Mouse (Mus musculus) hindbrain, embryonic 11.5 days (tissue): Measurements from ENCODE around the gene Ccdc33. TPM values are rescaled to one million over a fixed set of nuclear protein-coding genes. Genes with fewer than 3 reads are reported as not detected.

Experiments used
- ATAC-seq: fragments of 200-750 bp; cut with Nextera tagmentation; 2 replicates; pipeline ENCODE4 v1.8.0; 2017; ENCODE audit warnings: mild to moderate bottlenecking, moderate TSS enrichment, moderate library complexity; ENCODE audit not compliant: low FRiP score
- DNase-seq: peaks from one replicate; pipeline ENCODE4 v3.0.0-alpha.2; 2015; ENCODE audit warnings: low spot score
- H3K27ac ChIP-seq: fragments of 300-500 bp; sonication (generic); 2 replicates; pipeline ENCODE4 v1.5.1; 2014; ENCODE audit warnings: mild to moderate bottlenecking, low read depth, low read length
- H3K27me3 ChIP-seq: fragments of 300-500 bp; sonication (generic); 2 replicates; pipeline ENCODE4 v1.6.1; 2014; ENCODE audit warnings: mild to moderate bottlenecking, low read length, moderate library complexity, mixed read lengths; ENCODE audit not compliant: control insufficient read depth, insufficient read depth
- H3K36me3 ChIP-seq: fragments of 300-500 bp; sonication (generic); 2 replicates; pipeline ENCODE4 v1.6.1; 2014; ENCODE audit warnings: mild to moderate bottlenecking, low read length, moderate library complexity, mixed read lengths; ENCODE audit not compliant: control insufficient read depth, insufficient read depth
- H3K4me1 ChIP-seq: fragments of 300-500 bp; sonication (generic); replicated peaks from 2 replicates; pipeline ENCODE4 v1.6.1; 2014; ENCODE audit warnings: low read length, mixed read lengths; ENCODE audit not compliant: control insufficient read depth, insufficient read depth
- H3K4me2 ChIP-seq: fragments of 300-500 bp; sonication (generic); replicated peaks from 2 replicates; pipeline ENCODE4 v1.6.1; 2014; ENCODE audit warnings: mild to moderate bottlenecking, low read depth, low read length
- H3K4me3 ChIP-seq: fragments of 300-500 bp; sonication (generic); 2 replicates; pipeline ENCODE4 v1.5.1; 2014; ENCODE audit warnings: low read depth, low read length
- H3K9ac ChIP-seq: fragments of 300-500 bp; sonication (generic); 2 replicates; pipeline ENCODE4 v1.6.1; 2014; ENCODE audit warnings: low read depth, low read length
- H3K9me3 ChIP-seq: fragments of 300-500 bp; sonication (generic); 2 replicates; pipeline ENCODE4 v1.6.1; 2016; ENCODE audit warnings: low read length; ENCODE audit not compliant: control insufficient read depth
- WGBS: fragments of 180-500 bp; shearing (Covaris S2); extraction: QIAGEN DNeasy Blood & Tissue Kit; methylation state at CpG from one replicate; pipeline ENCODE4 v1.1.7; 2014; 5-methylcytosine and 5-hydroxymethylcytosine counted together
- polyA plus RNA-seq: library from polyadenylated mRNA; unstranded; fragments of >200 nt; fragmentation: Nextera tagmentation; extraction: Ambion mirVana; gene quantifications from 2 replicates; pipeline ENCODE4 v1.2.1, GENCODE M21; 2014

Ccdc33 gene
- polyA plus RNA-seq, 1 experiment from 2014 or later = 0.99 TPM

GRCm38 (mm10) chr9:58014393-58015160, 104.0 kb downstream of the Ccdc33 start:
- Histone ChIP-seq H3K9me3 (no peaks in the 10 kb centered on the region), H3K4me1 (no peaks in the 10 kb centered on the region; the same call in 1 of the 2 replicates), H3K4me3 (no peak overlapping the region), H3K4me2 (no peak overlapping the region), H3K27me3 (no peaks in the 10 kb centered on the region), H3K36me3 (no peaks in the 10 kb centered on the region), H3K9ac (no peak overlapping the region), H3K27ac (no peak overlapping the region)
- 64% methylated on average over 8 of the region's 8 CpGs for WGBS
- ATAC-seq (no peak), DNase-seq (no peak)

DNA sequence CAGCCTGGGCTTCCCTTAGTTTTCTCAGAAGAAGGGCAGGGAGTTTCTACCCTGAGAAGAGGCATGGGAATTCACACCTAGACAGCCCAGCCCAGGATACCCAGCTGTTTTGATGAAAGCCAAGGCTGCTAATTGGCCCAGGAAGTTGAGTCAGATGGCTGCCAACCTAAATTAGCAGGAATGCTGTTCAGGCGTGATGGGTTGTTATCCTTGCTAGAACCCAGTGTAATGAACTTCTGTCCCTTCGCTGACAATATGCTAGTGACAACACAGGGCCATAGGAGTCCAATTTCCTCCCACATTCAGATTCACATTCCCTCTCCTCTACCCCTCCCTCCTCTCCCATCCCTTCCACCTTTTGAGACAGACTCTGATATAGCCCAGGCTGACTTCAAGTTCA, 105.7 kb downstream of the Ccdc33 start:
- 51% methylated on average over 2 of the region's 2 CpGs for WGBS
- no peak for ATAC-seq

DNA sequence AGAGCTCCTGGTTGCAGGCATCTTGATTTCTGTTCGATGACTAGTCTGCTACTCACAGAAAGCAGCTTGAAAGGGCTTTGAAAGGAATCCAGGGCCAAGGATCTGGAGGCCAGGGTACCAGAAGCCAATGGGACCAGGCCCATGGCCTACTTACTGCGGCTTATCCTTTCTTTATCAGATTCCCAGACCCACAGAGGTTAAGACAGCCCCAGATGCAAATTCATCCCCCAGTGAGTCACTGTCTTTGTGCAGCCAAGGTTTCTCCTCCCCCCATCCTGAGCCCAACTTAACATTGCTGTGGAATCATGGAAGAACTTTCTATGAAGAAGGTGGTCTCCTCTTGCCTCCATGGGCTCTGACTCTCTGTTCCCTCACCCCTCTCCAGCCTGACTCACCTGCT, 106.1 kb downstream of the Ccdc33 start:
- Histone ChIP-seq H3K4me2 (no peak overlapping the region), H3K27me3 (no peaks in the 10 kb centered on the region), H3K36me3 (no peaks in the 10 kb centered on the region), H3K9ac (no peak overlapping the region), H3K27ac (no peak overlapping the region), H3K4me3 (no peak overlapping the region), H3K9me3 (no peaks in the 10 kb centered on the region), H3K4me1 (peaks cover 5% of the 10 kb centered on the region)
- no peak for ATAC-seq
- DNase-seq = no peak
- 85% methylated on average over 2 of the region's 2 CpGs for WGBS

More for the DNA sequence above, 105.7 kb downstream of the Ccdc33 start:
- no peak overlapping the region for H3K27ac ChIP-seq
- H3K9ac ChIP-seq = no peak overlapping the region
- no peaks in the 10 kb centered on the region for H3K27me3 ChIP-seq
- peaks cover 5% of the 10 kb centered on the region for H3K4me1 ChIP-seq
- DNase-seq = no peak
- no peaks in the 10 kb centered on the region for H3K36me3 ChIP-seq
- H3K9me3 ChIP-seq = no peaks in the 10 kb centered on the region
- H3K4me2 ChIP-seq = no peak overlapping the region
- no peak overlapping the region for H3K4me3 ChIP-seq

GRCm38 (mm10) chr9:58011552-58011951, 107.1 kb downstream of the Ccdc33 start:
- Histone ChIP-seq H3K4me2 (no peak overlapping the region), H3K36me3 (no peaks in the 10 kb centered on the region), H3K4me3 (no peak overlapping the region), H3K9ac (no peak overlapping the region), H3K4me1 (peaks cover 5% of the 10 kb centered on the region), H3K9me3 (no peaks in the 10 kb centered on the region), H3K27ac (no peak overlapping the region), H3K27me3 (no peaks in the 10 kb centered on the region)
- WGBS = 86% methylated on average over 8 of the region's 8 CpGs
- DNase-seq (no peak), ATAC-seq (no peak)

DNA sequence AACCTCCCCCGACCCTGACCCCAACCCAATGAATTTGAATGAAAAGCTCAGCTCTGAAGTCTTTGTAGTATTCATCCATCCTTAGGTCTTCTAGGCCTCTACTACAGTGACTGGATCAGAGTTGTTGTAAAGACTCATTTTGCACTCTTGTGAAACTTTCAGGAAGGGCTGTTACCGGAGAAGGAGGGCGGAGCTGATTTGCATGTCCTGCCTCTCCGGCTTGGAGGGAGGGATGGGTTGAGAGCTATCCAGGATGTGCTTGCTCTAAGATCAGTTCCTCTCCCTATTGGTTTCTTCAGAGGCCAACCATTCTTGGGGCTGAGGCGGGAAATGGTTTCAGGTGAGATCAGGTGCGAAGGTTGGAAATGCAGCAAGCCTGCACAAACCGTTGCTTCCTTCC, 107.6 kb downstream of the Ccdc33 start:
- 40% methylated on average over 7 of the region's 7 CpGs for WGBS
- no peak overlapping the region for H3K4me2 ChIP-seq
- H3K4me1 ChIP-seq = peaks cover 5% of the 10 kb centered on the region
- ATAC-seq (no peak), DNase-seq (peak; percentile 15)
- H3K27me3 ChIP-seq = no peaks in the 10 kb centered on the region
- H3K36me3 ChIP-seq = no peaks in the 10 kb centered on the region
- H3K27ac ChIP-seq = no peak overlapping the region
- H3K9ac ChIP-seq = no peak overlapping the region
- no peaks in the 10 kb centered on the region for H3K9me3 ChIP-seq
- no peak overlapping the region for H3K4me3 ChIP-seq

DNA sequence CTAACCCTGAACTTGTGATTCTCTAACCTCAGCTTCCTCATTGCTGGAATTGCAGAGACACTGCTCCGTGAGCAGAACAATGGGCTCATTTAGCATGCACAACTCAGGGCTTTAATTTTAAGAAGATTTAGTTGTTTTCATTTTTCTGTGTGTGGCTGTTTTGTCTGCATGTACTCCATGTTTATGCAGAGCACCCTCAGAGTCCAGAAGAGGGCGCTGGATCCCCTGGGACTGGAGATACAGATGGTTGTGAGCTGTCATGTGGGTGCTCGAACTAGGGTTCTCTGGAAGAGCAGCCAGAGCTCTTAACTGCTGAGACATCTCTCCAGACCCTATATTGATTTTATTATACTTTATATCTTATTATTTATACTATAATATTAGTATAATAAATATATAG, 109.0 kb downstream of the Ccdc33 start:
- Histone ChIP-seq H3K36me3 (no peaks in the 10 kb centered on the region), H3K27me3 (no peaks in the 10 kb centered on the region), H3K4me3 (no peak overlapping the region), H3K4me1 (peaks cover 5% of the 10 kb centered on the region), H3K9me3 (no peaks in the 10 kb centered on the region), H3K9ac (no peak overlapping the region), H3K4me2 (no peak overlapping the region), H3K27ac (peak overlapping the region; percentile 89)
- WGBS = 59% methylated on average over 3 of the region's 3 CpGs
- DNase-seq (peak; percentile 22), ATAC-seq (0 out of 2 replicates have a peak, but pooled peaks have one; percentile 4)

- ATAC-seq = peak; percentile 95
- DNase-seq = peak; percentile 87
- Histone ChIP-seq H3K4me1 (peaks cover 5% of the 10 kb centered on the region), H3K4me2 (peak overlapping the region; percentile 30; the same call in 1 of the 2 replicates), H3K9ac (peak overlapping the region; percentile 42; the same call in 1 of the 2 replicates), H3K9me3 (no peaks in the 10 kb centered on the region), H3K27ac (peak overlapping the region; percentile 89), H3K4me3 (no peak overlapping the region), H3K36me3 (no peaks in the 10 kb centered on the region), H3K27me3 (no peaks in the 10 kb centered on the region)
- 6% methylated on average over 6 of the region's 6 CpGs for WGBS
Measured at GRCm38 (mm10) chr9:58009015-58009362, 109.6 kb downstream of the Ccdc33 start.

DNA sequence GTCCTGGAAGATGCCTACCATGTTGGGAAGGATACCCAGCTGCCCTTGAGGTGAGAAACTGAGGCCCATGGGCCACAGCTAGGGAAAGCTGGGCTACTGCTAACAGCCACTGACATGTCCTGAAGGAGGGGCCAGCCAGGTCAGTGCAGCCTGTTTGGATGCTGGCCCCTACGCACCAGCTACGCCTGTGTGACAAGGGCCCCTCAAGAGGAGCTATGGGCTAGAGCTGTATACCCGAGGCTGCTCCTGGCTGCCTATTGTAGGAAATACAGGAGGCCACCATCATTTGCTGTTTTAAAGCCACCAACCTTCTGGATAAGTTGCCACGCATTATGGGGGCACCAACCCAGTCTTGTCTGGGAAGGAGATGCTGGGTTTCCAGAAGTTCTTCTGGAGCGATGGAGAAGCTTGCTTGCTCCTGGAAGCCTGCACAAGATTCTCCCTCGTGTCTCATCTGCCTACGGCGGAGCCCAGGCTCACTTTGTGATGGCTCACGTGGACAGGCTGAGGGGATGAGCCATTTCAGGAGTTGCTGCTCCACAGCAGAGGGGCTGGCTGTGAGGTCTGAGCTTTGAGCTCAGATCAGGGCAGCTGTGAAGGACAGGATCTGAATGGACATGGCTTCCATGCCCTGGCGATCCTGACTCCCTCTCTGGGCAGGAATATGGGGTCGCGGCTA, 110.1 kb downstream of the Ccdc33 start:
- WGBS = 58% methylated on average over 12 of the region's 12 CpGs
- Histone ChIP-seq H3K4me2 (peak overlapping the region; percentile 30; the same call in 1 of the 2 replicates), H3K9me3 (no peaks in the 10 kb centered on the region), H3K4me1 (peaks cover 5% of the 10 kb centered on the region), H3K4me3 (no peak overlapping the region), H3K27me3 (no peaks in the 10 kb centered on the region), H3K27ac (peak overlapping the region; percentile 89), H3K9ac (peak overlapping the region; percentile 42), H3K36me3 (no peaks in the 10 kb centered on the region)
- ATAC-seq (peak; percentile 82), DNase-seq (no peak)
